Mouse (Mus musculus): ENCODE data around the gene Birc7.

- TF ChIP-seq UBTF (IDR thresholded peaks at IDR 0.05; ENCODE audit: borderline replicate concordance, insufficient read depth, low read depth, low read length) (no peak), POLR2A (IDR thresholded peaks at IDR 0.05; ENCODE audit: control insufficient read depth in 1 of 2, insufficient read depth in 1 of 2, low read depth in 1 of 2, low read length in 2 of 2, poor library complexity in 1 of 2) (no peak), MYC (IDR thresholded peaks at IDR 0.05; ENCODE audit: low read depth, low read length) (no peak), CTCF (IDR thresholded peaks at IDR 0.05 in 2 of 3, conservative IDR thresholded peaks at IDR 0.05 in 1 of 3; ENCODE audit: control insufficient read depth in 1 of 3, insufficient read depth in 1 of 3, low read depth in 2 of 3, low read length in 3 of 3, poor library complexity in 1 of 3, severe bottlenecking in 1 of 3) (no peak), KAT2A (conservative IDR thresholded peaks at IDR 0.05; ENCODE audit: low read depth, low read length) (no peak), ETS1 (IDR thresholded peaks at IDR 0.05; ENCODE audit: low read depth, low read length) (no peak), TCF12 (IDR thresholded peaks at IDR 0.05; ENCODE audit: low read depth, low read length) (no peak), GABPA (IDR thresholded peaks at IDR 0.05; ENCODE audit: low read depth, low read length) (no peak), MXI1 (IDR thresholded peaks at IDR 0.05; ENCODE audit: low read depth, low read length) (no peak)
These were observed 23.9 kb downstream of the Birc7 start for GRCm38 (mm10) chr2:180952731-180953171.
